Mouse (Mus musculus): ENCODE measurements around the gene Dysf.
A peak's percentile ranks its signal among the peaks of the same experiment; 100 is the strongest.

The Dysf gene

GRCm38 (mm10) chr6:84051032-84051431, 42.6 kb downstream of the Dysf start:
- DNase-seq (ENCODE audit: low spot score) = no peak

- DNase-seq (ENCODE audit: low spot score) = no peak
Measured at GRCm38 (mm10) chr6:84053874-84054530, 45.6 kb downstream of the Dysf start.

- peak; percentile 17 for DNase-seq (ENCODE audit: low spot score)
Measured at GRCm38 (mm10) chr6:84055619-84056018, 47.2 kb downstream of the Dysf start.

- DNase-seq (ENCODE audit: low spot score) = no peak
Measured at GRCm38 (mm10) chr6:84057216-84057615, 48.8 kb downstream of the Dysf start.

- DNase-seq (ENCODE audit: low spot score) = no peak
Measured at GRCm38 (mm10) chr6:84058671-84059141, 50.3 kb downstream of the Dysf start.

- DNase-seq (ENCODE audit: low spot score) = no peak
Measured at GRCm38 (mm10) chr6:84059771-84060414, 51.5 kb downstream of the Dysf start.

GRCm38 (mm10) chr6:84061328-84061727, 52.9 kb downstream of the Dysf start:
- peak; percentile 55 for DNase-seq (ENCODE audit: low spot score)

GRCm38 (mm10) chr6:84062541-84062940, 54.2 kb downstream of the Dysf start:
- DNase-seq (ENCODE audit: low spot score) = no peak

GRCm38 (mm10) chr6:84068236-84068635, 59.8 kb downstream of the Dysf start:
- DNase-seq (ENCODE audit: low spot score) = no peak

GRCm38 (mm10) chr6:84070251-84070650, 61.9 kb downstream of the Dysf start:
- no peak for DNase-seq (ENCODE audit: low spot score)

GRCm38 (mm10) chr6:84072574-84072973, 64.2 kb downstream of the Dysf start:
- DNase-seq (ENCODE audit: low spot score) = no peak

- DNase-seq (ENCODE audit: low spot score) = no peak
Measured at GRCm38 (mm10) chr6:84078172-84078571, 69.8 kb downstream of the Dysf start.

GRCm38 (mm10) chr6:84080631-84081030, 72.2 kb downstream of the Dysf start:
- DNase-seq (ENCODE audit: low spot score) = no peak

- DNase-seq (ENCODE audit: low spot score) = no peak
Measured at GRCm38 (mm10) chr6:84084757-84085156, 76.4 kb downstream of the Dysf start.

- DNase-seq (ENCODE audit: low spot score) = peak; percentile 26
Measured at GRCm38 (mm10) chr6:84093473-84093872, 85.1 kb downstream of the Dysf start.

- DNase-seq (ENCODE audit: low spot score) = no peak
Measured at GRCm38 (mm10) chr6:84094536-84094935, 86.1 kb downstream of the Dysf start.

- DNase-seq (ENCODE audit: low spot score) = peak; percentile 73
Measured at GRCm38 (mm10) chr6:84094998-84095397, 86.6 kb downstream of the Dysf start.

GRCm38 (mm10) chr6:84095882-84096281, 87.5 kb downstream of the Dysf start:
- DNase-seq (ENCODE audit: low spot score) = peak; percentile 39

- no peak for DNase-seq (ENCODE audit: low spot score)
Measured at GRCm38 (mm10) chr6:84102002-84102401, 93.6 kb downstream of the Dysf start.

- peak; percentile 14 for DNase-seq (ENCODE audit: low spot score)
Measured at GRCm38 (mm10) chr6:84105148-84106022, 97.0 kb downstream of the Dysf start.

GRCm38 (mm10) chr6:84106082-84106481, 97.7 kb downstream of the Dysf start:
- no peak for DNase-seq (ENCODE audit: low spot score)

GRCm38 (mm10) chr6:84110377-84110776, 102.0 kb downstream of the Dysf start:
- DNase-seq (ENCODE audit: low spot score) = no peak

GRCm38 (mm10) chr6:84111106-84111505, 102.7 kb downstream of the Dysf start:
- no peak for DNase-seq (ENCODE audit: low spot score)

Data from urinary bladder, postnatal 14 days (tissue).